Mouse (Mus musculus) lung, embryonic 14.5 days (tissue): ENCODE measurements at regions not wholly inside any gene's neighbourhood (a gene's known extent, or its start where the extent isn't known, plus 50 kb on each side); places are given as distances from the start of the nearest gene placed in this dataset.

Experiments used
- ATAC-seq: fragments of 200-750 bp; cut with Nextera tagmentation; 2 replicates; pipeline ENCODE4 v1.8.0; 2017; ENCODE audit warnings: mild to moderate bottlenecking, moderate TSS enrichment, moderate library complexity; ENCODE audit not compliant: insufficient read depth
- DNase-seq: peaks from one replicate; pipeline ENCODE4 v3.0.0-alpha.2; 2015
- H3K27ac ChIP-seq: fragments of 300-500 bp; sonication (generic); 2 replicates; pipeline ENCODE4 v1.5.1; 2014; ENCODE audit warnings: low read depth, mild to moderate bottlenecking, moderate library complexity
- H3K27me3 ChIP-seq: fragments of 300-500 bp; sonication (generic); 2 replicates; pipeline ENCODE4 v1.6.1; 2014; ENCODE audit warnings: low read length, control low read depth; ENCODE audit not compliant: insufficient read depth
- H3K36me3 ChIP-seq: fragments of 300-500 bp; sonication (generic); 2 replicates; pipeline ENCODE4 v1.6.1; 2014; ENCODE audit warnings: control low read depth; ENCODE audit not compliant: insufficient read depth
- H3K4me1 ChIP-seq: fragments of 300-500 bp; sonication (generic); 2 replicates; pipeline ENCODE4 v1.6.1; 2014; ENCODE audit warnings: antibody characterized with exemption, control low read depth; ENCODE audit not compliant: insufficient read depth
- H3K4me2 ChIP-seq: fragments of 300-500 bp; sonication (generic); 2 replicates; pipeline ENCODE4 v1.6.1; 2014; ENCODE audit warnings: mild to moderate bottlenecking
- H3K4me3 ChIP-seq: fragments of 300-500 bp; sonication (generic); 2 replicates; pipeline ENCODE4 v1.5.1; 2014; ENCODE audit warnings: low read depth, low read length
- H3K9ac ChIP-seq: fragments of 300-500 bp; sonication (generic); 2 replicates; pipeline ENCODE4 v1.6.1; 2014
- H3K9me3 ChIP-seq: fragments of 300-500 bp; sonication (generic); 2 replicates; pipeline ENCODE4 v1.6.1; 2016; ENCODE audit warnings: low read depth, low read length, control low read depth
- CTCF ChIP-seq: IDR thresholded peaks from 2 replicates; pipeline ENCODE4 v1.5.1; 2016; ENCODE audit warnings: antibody characterized with exemption, low read depth
- WGBS: fragments of 180-500 bp; shearing (Covaris S2); extraction: QIAGEN DNeasy Blood & Tissue Kit; methylation state at CpG from one replicate; pipeline ENCODE4 v1.1.7; 2014; 5-methylcytosine and 5-hydroxymethylcytosine counted together

GRCm38 (mm10) chr17:87570676-87571344 is 65.0 kb upstream of the Epcam start:
- Histone ChIP-seq H3K4me2 (peak overlapping the region; percentile 55), H3K9ac (peak overlapping the region; percentile 0; the same call in 1 of the 2 replicates), H3K9me3 (no peaks in the 10 kb centered on the region), H3K27me3 (no peaks in the 10 kb centered on the region), H3K4me1 (no peaks in the 10 kb centered on the region; the same call in none of the 2 replicates), H3K4me3 (peak overlapping the region; percentile 13; the same call in 1 of the 2 replicates), H3K27ac (no peak overlapping the region), H3K36me3 (no peaks in the 10 kb centered on the region)
- TF ChIP-seq CTCF, result no peak
- peak; percentile 22 for DNase-seq
- peak; percentile 35; the same call in 1 of the 2 replicates for ATAC-seq
- 44% methylated on average over 18 of the region's 18 CpGs for WGBS

- Histone ChIP-seq H3K9me3 (no peaks in the 10 kb centered on the region), H3K36me3 (no peaks in the 10 kb centered on the region), H3K27me3 (no peaks in the 10 kb centered on the region), H3K4me3 (peak overlapping the region; percentile 13; the same call in 1 of the 2 replicates), H3K9ac (peak overlapping the region; percentile 0; the same call in 1 of the 2 replicates), H3K4me1 (no peaks in the 10 kb centered on the region; the same call in none of the 2 replicates), H3K27ac (peak overlapping the region; percentile 38; the same call in 1 of the 2 replicates), H3K4me2 (peak overlapping the region; percentile 55)
- peak; percentile 100 for TF ChIP-seq CTCF
- 7% methylated on average over 18 of the region's 18 CpGs for WGBS
- DNase-seq, result peak; percentile 96
- peak; percentile 83 for ATAC-seq
Observed at GRCm38 (mm10) chr17:87571345-87571932, 64.3 kb upstream of the Epcam start.

DNA sequence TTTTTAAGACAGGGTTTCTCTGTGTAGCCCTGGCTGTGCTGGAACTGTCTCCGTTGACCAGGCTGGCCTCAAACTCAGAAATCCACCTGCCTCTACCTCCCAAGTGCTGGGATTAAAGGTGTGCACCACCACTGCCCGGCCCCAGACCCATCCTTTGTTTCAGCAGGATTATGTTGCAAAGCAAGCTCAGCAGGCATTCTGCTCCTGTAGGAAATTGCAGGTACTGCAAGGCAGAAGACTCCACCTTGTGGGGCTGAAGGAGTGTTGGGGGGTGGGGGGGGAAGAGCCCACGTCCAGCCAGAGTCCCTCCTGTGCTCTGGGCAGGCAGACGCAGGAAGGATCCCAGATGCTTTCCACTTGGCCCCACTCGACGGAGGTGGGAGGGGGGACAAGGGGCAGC is 52.2 kb upstream of the Epcam start:
- ATAC-seq, result no peak
- TF ChIP-seq CTCF, result peak; percentile 28; the same call in 1 of the 2 replicates
- Histone ChIP-seq H3K4me1 (no peaks in the 10 kb centered on the region), H3K36me3 (no peaks in the 10 kb centered on the region), H3K27me3 (no peaks in the 10 kb centered on the region), H3K9ac (no peak overlapping the region), H3K4me2 (no peak overlapping the region), H3K27ac (no peak overlapping the region), H3K9me3 (0 out of 2 replicates have a peak, but pooled peaks cover 4% of the 10 kb centered on the region), H3K4me3 (no peak overlapping the region)
- WGBS, result 51% methylated on average over 6 of the region's 6 CpGs
- DNase-seq, result no peak

DNA sequence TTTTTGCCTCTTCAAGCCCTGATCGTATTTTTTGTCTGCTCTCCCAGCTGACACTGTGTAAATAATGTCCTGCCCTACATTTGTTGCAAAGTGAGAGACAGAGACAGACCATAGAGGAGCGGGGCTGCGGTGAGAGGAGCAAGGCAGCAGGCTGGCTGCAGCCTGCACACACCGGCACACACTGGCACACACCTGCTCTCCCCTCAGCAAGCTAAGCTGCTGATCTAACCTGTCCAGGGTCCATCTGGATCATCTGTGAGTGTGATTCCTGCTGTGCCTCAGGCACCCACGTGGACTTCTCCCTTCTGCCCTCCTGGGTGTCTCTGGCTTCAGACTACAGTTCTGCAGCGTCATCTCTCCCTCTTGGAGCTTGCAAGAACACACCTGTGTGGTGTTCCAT is 50.4 kb upstream of the Epcam start:
- no peak for TF ChIP-seq CTCF
- no peak for ATAC-seq
- 36% methylated on average over 6 of the region's 6 CpGs for WGBS

More for the DNA sequence above, 50.4 kb upstream of the Epcam start:
- Histone ChIP-seq H3K4me2 (no peak overlapping the region), H3K9ac (no peak overlapping the region), H3K27ac (no peak overlapping the region), H3K9me3 (0 out of 2 replicates have a peak, but pooled peaks cover 4% of the 10 kb centered on the region), H3K4me3 (no peak overlapping the region), H3K36me3 (no peaks in the 10 kb centered on the region), H3K4me1 (no peaks in the 10 kb centered on the region), H3K27me3 (no peaks in the 10 kb centered on the region)
- no peak for DNase-seq
